Mouse (Mus musculus) lung, embryonic 15.5 days (tissue): Measurements from ENCODE around the gene Smdt1. TPM values are rescaled to one million over a fixed set of nuclear protein-coding genes. Genes with fewer than 3 reads are reported as not detected.

Experiments used
- ATAC-seq: fragments of 200-750 bp; cut with Nextera tagmentation; 2 replicates; pipeline ENCODE4 v1.8.0; 2017; ENCODE audit warnings: moderate number of reproducible peaks, borderline replicate concordance; ENCODE audit not compliant: low FRiP score, low TSS enrichment; ENCODE audit errors: extremely low read depth
- H3K27ac ChIP-seq: fragments of 300-500 bp; sonication (generic); 2 replicates; pipeline ENCODE4 v1.5.1; 2015; ENCODE audit warnings: moderate library complexity, mild to moderate bottlenecking, inconsistent platforms
- H3K27me3 ChIP-seq: fragments of 300-500 bp; sonication (generic); 2 replicates; pipeline ENCODE4 v1.6.1; 2015; ENCODE audit warnings: inconsistent platforms
- H3K36me3 ChIP-seq: fragments of 300-500 bp; sonication (generic); 2 replicates; pipeline ENCODE4 v1.6.1; 2015; ENCODE audit warnings: inconsistent platforms
- H3K4me1 ChIP-seq: fragments of 300-500 bp; sonication (generic); 2 replicates; pipeline ENCODE4 v1.6.1; 2015; ENCODE audit warnings: inconsistent platforms
- H3K4me2 ChIP-seq: fragments of 300-500 bp; sonication (generic); 2 replicates; pipeline ENCODE4 v1.6.1; 2015; ENCODE audit warnings: inconsistent platforms, mild to moderate bottlenecking, moderate library complexity
- H3K4me3 ChIP-seq: fragments of 300-500 bp; sonication (generic); 2 replicates; pipeline ENCODE4 v1.5.1; 2015; ENCODE audit warnings: mild to moderate bottlenecking, inconsistent platforms
- H3K9ac ChIP-seq: fragments of 300-500 bp; sonication (generic); 2 replicates; pipeline ENCODE4 v1.6.1; 2015; ENCODE audit warnings: inconsistent platforms
- H3K9me3 ChIP-seq: fragments of 300-500 bp; sonication (generic); 2 replicates; pipeline ENCODE4 v1.6.1; 2016; ENCODE audit warnings: inconsistent platforms
- WGBS: fragments of 180-500 bp; shearing (Covaris S2); methylation state at CpG from one replicate; pipeline ENCODE4 v1.1.7; 2015; 5-methylcytosine and 5-hydroxymethylcytosine counted together
- polyA plus RNA-seq: library from polyadenylated mRNA; unstranded; fragments of >200 nt; fragmentation: Nextera tagmentation; extraction: Ambion mirVana; gene quantifications from 2 replicates; pipeline ENCODE4 v1.2.1, GENCODE M21; 2015

Smdt1 gene
- polyA plus RNA-seq, 1 experiment from 2014 or later = 235 TPM

DNA sequence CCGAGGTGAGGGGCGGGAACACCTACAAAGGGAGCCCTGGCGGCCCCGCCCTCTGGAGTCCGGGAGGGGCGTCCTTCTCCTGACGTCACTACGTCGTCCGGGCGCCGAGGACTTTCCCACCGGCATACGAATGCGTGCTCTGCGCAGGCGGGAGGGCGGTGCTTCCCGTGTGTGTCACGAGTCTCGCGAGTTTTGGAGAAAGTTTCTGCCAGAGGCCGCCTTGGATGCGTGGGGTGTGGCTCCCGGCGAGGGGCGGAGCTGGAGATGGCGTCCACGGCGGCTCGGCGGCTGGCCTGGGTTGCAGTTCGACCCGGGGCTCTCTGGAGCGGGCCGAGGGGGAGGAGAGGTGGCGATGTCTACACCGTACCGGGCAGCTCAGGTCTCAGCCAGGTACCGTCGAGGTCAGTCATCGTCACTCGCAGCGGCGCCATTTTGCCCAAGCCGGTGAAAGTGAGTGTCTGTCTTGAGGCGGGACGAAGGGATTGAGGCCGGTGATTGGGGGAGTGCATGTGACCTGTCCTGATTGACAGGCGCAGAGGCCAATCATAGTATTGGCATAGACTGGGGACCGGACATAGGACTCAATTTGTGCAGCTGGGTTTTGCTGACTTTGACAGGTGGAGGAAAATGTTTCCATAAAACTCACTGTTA lies 7.2 kb downstream of the Smdt1 start:
- peak overlapping the region; percentile 88 for H3K27ac ChIP-seq
- H3K4me3 ChIP-seq = peak overlapping the region; percentile 82
- peaks cover 33% of the 10 kb centered on the region for H3K36me3 ChIP-seq
- WGBS = under 1% methylated on average over 51 of the region's 51 CpGs
- H3K9me3 ChIP-seq = no peaks in the 10 kb centered on the region
- no peaks in the 10 kb centered on the region for H3K27me3 ChIP-seq
- peak; percentile 97 for ATAC-seq
- peak overlapping the region; percentile 77 for H3K9ac ChIP-seq
- H3K4me2 ChIP-seq = peak overlapping the region; percentile 86
- H3K4me1 ChIP-seq = peaks cover 19% of the 10 kb centered on the region

DNA sequence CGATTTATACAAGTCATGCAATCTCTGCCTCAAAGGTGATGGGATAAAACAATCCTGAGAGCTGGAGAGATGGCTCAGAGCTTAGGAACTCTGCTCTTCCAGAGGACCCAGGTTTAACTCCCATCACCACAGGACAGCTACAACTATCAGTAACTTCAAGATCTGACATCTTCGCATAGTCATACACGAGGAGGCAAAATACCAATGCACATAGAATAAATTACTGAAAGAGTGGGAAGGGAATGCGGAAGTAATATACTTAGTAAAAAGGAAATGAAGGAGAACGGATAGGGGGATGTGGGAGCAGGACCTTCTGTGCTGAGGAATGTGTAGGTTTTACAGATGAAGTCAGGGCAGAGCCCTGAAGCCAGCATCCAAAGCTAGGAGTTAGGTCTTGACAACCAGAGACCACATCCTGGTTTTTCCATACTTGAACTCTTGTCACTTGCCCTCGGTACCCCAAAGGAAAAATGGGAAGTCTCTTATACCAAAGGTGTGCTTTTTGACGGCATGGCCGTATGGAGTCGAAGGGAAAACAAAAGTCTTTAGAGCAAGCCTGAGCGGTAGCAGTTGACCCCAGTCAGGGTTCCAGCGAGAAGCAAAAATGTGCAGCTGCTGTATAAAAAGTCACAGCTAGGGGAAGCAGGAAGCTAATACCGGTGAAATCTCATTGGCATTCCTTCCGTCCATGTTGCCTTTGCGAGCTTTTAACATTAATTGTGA lies 8.0 kb downstream of the Smdt1 start:
- WGBS = 46% methylated on average over 14 of the region's 14 CpGs
- ATAC-seq = no peak
- Histone ChIP-seq H3K4me3 (peak overlapping the region; percentile 82), H3K4me1 (peaks cover 15% of the 10 kb centered on the region), H3K4me2 (peak overlapping the region; percentile 86), H3K27ac (peak overlapping the region; percentile 51), H3K27me3 (no peaks in the 10 kb centered on the region), H3K9ac (peak overlapping the region; percentile 77), H3K9me3 (no peaks in the 10 kb centered on the region), H3K36me3 (peaks cover 33% of the 10 kb centered on the region)

DNA sequence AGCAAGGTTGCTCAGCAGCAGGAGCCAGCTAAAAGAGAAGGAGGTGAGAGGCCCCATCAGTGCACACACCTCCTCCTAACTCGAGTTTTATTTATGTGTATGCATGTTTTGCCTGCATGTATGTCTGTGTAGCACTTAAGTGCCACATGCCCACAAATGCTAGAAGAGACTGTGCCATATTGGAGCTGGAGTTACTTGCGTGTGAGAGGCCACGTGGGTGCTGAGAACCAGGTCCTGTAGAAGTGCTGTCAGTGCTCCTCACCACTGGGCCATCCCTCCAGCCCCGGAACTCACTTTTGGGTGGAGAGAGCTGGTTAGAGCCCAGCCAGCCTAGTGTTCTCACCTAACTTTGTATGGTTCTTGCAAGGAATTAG lies 8.5 kb downstream of the Smdt1 start:
- Histone ChIP-seq H3K4me2 (peak overlapping the region; percentile 86), H3K27ac (no peak overlapping the region), H3K27me3 (no peaks in the 10 kb centered on the region), H3K9me3 (no peaks in the 10 kb centered on the region), H3K36me3 (peaks cover 33% of the 10 kb centered on the region), H3K4me1 (peaks cover 15% of the 10 kb centered on the region), H3K4me3 (peak overlapping the region; percentile 82), H3K9ac (peak overlapping the region; percentile 77)
- 74% methylated on average over 4 of the region's 4 CpGs for WGBS
- no peak for ATAC-seq

DNA sequence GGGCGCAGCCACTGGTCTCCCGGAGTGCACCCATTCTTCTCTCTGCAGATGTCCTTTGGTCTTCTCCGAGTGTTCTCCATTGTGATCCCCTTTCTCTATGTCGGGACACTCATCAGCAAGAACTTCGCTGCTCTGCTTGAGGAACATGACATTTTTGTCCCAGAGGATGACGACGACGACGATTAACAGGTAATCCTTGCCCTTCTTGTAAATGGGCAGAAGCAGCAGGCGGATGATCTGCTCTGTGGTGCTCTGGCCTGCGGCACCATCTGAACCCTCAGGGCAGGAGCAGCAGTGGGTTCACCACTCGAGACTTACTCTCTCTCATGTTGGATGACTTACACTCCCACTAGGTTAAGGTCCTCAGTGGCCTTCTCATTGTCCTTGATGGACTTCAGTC lies 9.1 kb downstream of the Smdt1 start:
- Histone ChIP-seq H3K4me1 (peaks cover 17% of the 10 kb centered on the region), H3K4me2 (no peak overlapping the region), H3K4me3 (no peak overlapping the region), H3K36me3 (peaks cover 33% of the 10 kb centered on the region), H3K9ac (no peak overlapping the region), H3K27me3 (no peaks in the 10 kb centered on the region), H3K27ac (no peak overlapping the region), H3K9me3 (no peaks in the 10 kb centered on the region)
- ATAC-seq = no peak
- 93% methylated on average over 12 of the region's 12 CpGs for WGBS

DNA sequence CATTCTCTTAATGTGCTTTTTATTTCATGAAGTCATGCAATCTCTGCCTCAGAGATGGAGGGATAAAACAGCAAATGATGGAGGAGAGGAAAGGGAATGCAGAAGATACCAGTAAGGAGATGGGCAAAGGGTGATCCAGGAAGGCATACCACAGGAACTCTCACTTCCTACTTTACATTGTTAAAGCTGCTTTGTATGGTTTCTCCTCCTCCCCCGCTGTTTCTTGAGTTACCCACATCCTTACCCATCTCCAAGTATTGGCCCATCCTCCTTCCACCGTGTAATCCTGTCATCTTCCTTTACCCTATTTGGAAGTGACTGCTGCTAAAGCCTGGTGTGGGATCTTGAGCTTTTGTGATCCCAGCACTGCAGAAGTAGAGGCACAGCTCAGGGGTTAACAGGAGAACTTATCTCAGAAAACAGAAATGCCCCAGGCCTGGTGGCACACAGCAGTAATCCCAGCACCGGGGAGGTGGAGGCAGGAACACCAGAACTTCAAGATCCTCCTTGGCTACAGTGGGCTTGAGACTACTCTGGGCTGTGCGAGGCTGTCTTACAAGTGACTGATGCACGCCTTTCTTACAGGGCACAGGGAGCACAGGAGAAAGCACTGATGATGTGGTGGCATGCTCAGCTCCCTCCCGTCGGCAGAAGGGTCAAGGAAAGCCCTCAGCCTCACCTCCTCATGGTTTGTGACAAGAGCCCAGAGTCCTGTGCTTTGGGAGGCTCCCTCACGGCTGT lies 9.7 kb downstream of the Smdt1 start:
- Histone ChIP-seq H3K4me2 (no peak overlapping the region), H3K4me3 (no peak overlapping the region), H3K27ac (no peak overlapping the region), H3K27me3 (no peaks in the 10 kb centered on the region), H3K36me3 (peaks cover 33% of the 10 kb centered on the region), H3K4me1 (peaks cover 23% of the 10 kb centered on the region), H3K9ac (no peak overlapping the region), H3K9me3 (no peaks in the 10 kb centered on the region)
- WGBS = 85% methylated on average over 8 of the region's 8 CpGs
- ATAC-seq = no peak

DNA sequence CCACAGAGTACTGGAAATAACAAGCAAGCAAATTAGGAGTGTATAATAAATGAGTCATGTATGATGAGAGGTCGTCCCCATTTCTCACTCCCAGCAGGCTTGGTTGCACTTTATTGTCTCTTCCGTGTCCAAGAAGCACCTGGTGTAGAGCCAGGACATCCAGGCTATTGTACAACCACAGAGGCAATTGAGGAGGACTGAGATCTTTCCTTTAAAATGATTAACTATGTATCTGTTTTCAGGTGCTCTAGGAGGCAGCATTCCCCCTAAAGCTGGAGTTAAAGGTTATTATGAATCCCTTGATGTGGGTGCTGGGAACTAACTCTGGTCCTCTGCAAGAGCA lies 10.2 kb downstream of the Smdt1 start:
- Histone ChIP-seq H3K4me2 (no peak overlapping the region), H3K4me1 (peaks cover 23% of the 10 kb centered on the region), H3K27ac (no peak overlapping the region), H3K36me3 (peaks cover 33% of the 10 kb centered on the region), H3K4me3 (no peak overlapping the region), H3K9ac (no peak overlapping the region), H3K9me3 (no peaks in the 10 kb centered on the region), H3K27me3 (no peaks in the 10 kb centered on the region)
- ATAC-seq = no peak
- whole genome bisulfite sequencing = 86% methylated on average over 2 of the region's 2 CpGs

DNA sequence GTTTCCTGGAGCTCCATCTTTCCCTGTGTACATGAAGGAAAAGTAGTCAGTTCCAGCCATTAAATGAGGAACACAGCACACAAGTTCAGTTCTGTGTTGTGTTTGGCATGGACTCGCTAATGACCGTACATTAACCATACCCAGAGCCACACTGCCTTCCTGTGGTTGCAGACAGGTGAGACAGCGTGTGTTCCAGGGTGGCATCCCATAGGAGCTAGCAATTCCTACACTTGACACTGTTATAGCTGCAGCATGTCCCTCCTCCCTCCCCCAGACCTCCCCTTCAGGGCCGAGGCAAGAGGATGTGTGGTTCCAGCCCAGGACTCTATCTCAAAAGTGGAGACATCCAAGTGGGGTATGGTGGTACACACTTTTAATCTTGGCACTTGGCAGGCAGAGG lies 11.6 kb downstream of the Smdt1 start:
- Histone ChIP-seq H3K36me3 (peaks cover 33% of the 10 kb centered on the region), H3K27ac (no peak overlapping the region), H3K27me3 (no peaks in the 10 kb centered on the region), H3K9me3 (no peaks in the 10 kb centered on the region), H3K9ac (no peak overlapping the region), H3K4me2 (no peak overlapping the region), H3K4me3 (no peak overlapping the region), H3K4me1 (peaks cover 28% of the 10 kb centered on the region)
- 85% methylated on average over 4 of the region's 4 CpGs for WGBS
- ATAC-seq = no peak

DNA sequence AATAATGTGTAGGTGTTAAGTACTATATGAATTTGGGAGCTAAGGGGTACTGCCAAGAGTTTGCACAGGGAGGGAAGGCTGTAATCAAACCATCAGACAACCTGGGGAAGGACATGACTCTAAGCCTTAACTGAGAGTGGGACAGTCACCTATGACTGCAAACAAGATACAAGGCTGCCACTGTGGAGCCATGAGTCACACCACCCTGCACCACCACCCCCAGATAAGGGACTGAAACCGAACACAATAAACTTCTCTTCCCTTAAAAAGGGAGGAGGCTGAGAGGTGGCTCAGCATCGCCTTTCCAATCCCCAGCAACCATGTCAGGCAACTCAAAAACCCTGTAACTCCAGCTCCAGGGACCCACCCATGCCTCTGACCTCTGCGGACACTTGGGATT lies 12.7 kb downstream of the Smdt1 start:
- Histone ChIP-seq H3K4me1 (peaks cover 28% of the 10 kb centered on the region), H3K9ac (no peak overlapping the region), H3K27me3 (no peaks in the 10 kb centered on the region), H3K4me3 (no peak overlapping the region), H3K27ac (no peak overlapping the region), H3K36me3 (peaks cover 33% of the 10 kb centered on the region), H3K9me3 (no peaks in the 10 kb centered on the region), H3K4me2 (no peak overlapping the region)
- 83% methylated on average over 3 of the region's 3 CpGs for whole genome bisulfite sequencing
- no peak for ATAC-seq

DNA sequence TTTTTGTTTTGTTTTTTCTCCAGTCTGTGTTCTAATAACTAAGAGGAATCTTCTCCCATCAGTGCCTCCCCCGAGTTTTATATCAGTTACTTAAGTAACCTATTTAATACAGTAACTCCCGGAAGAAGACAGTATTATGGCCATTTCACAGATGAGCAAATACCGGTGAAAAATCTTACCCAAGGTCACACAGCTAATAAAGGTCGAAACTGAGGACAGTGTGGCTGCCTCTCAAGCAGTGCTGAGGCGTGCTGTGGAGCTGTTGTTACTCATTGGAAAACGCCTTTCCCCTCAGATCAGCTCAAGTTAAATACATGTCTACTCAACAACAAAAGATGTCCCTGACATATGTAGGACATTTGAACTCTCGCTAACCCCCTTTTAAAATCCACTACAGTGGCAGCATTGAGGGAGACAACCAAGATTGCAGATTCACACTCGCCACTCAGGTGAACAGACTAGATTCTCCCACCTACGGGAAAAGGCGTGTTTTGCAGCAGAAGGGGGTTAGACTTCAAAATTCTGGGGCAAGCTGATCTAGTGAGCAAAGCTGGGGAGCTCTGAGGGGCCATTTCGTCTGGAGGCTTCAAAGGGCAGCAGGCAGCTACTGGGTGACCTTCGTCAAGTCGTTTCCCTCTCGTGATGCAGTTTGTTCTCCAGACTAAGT lies 14.5 kb downstream of the Smdt1 start:
- peak overlapping the region; percentile 83 for H3K4me2 ChIP-seq
- peak overlapping the region; percentile 69 for H3K4me3 ChIP-seq
- no peaks in the 10 kb centered on the region for H3K9me3 ChIP-seq
- peaks cover 18% of the 10 kb centered on the region for H3K4me1 ChIP-seq
- peaks cover 27% of the 10 kb centered on the region for H3K36me3 ChIP-seq
- ATAC-seq = no peak
- 0 out of 2 replicates have a peak overlapping the region, but pooled peaks have one; percentile 33 for H3K27ac ChIP-seq
- no peaks in the 10 kb centered on the region for H3K27me3 ChIP-seq
- H3K9ac ChIP-seq = peak overlapping the region; percentile 87
- WGBS = 23% methylated on average over 14 of the region's 14 CpGs

DNA sequence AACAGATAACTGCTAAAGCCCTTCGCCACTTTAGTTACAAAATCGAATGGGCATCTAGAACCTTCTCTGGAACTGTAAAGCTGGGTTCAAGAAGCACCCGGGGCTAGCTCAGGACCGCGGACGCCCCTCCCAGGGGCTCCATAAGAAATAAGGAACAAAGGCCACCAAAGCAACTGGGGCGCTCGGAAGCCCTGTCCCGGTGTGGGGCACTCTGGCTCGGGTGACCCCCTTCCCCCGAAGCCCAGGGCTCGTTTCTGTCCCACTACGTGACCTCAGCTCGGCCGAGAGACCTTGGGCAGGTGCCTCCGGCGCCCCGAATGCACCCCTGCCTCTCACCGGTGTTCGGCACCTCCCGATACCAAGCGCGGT lies 15.0 kb downstream of the Smdt1 start:
- WGBS = under 1% methylated on average over 23 of the region's 23 CpGs
- Histone ChIP-seq H3K27ac (peak overlapping the region; percentile 33; the same call in 1 of the 2 replicates), H3K4me1 (peaks cover 21% of the 10 kb centered on the region), H3K27me3 (no peaks in the 10 kb centered on the region), H3K9ac (peak overlapping the region; percentile 87), H3K4me2 (peak overlapping the region; percentile 83), H3K9me3 (no peaks in the 10 kb centered on the region), H3K36me3 (peaks cover 22% of the 10 kb centered on the region), H3K4me3 (peak overlapping the region; percentile 69)
- 0 out of 2 replicates have a peak, but pooled peaks have one; percentile 29 for ATAC-seq

DNA sequence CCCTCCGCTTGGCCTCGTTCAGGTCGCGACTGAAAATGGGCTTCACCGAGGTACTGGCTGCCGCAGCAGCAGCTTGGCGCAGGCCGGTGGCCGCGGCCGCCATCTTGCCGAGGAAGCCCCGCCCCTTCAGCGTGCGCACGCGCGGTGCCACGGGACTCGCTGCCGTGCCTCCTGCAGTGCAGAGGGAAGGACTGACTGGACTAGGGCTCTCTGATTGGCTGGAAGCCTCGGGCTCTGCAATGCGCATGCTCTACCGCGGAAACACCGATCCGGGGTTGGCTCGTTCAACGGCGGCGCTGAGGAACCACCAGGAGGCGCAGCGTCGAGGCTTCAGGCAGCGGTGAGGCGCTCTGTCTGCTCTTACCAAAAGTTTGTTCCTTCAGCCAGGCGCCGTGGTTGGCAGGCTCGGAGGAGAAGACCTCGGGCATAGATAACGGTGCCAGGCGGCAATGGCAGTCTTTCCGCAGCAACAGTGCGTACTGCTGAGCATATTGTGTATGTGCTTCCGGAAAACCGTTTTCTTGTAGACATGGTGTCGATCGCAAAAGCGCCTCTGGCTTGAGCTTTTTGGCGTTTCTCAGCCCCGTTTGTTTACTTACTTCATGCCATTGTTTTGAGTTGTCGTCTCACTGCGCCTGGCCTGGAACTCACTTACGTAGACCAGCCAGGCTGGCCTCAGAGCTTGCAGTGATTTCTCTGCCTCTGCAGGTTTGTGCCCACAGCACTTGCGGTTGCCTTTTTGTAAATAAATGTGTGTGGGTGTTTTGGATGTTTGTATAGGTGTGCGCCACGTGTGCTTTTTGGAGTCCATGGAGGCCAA lies 15.6 kb downstream of the Smdt1 start, which contains the start of gene Ndufa6:
Gene Ndufa6 (minus strand): TSS at position 197 of the 820 bp plus-strand sequence.
- peak within 1 kb of the TSS; percentile 87 for H3K9ac ChIP-seq
- H3K27me3 ChIP-seq = no peaks in the 10 kb centered on the region
- peak within 1 kb of the TSS; percentile 69 for H3K4me3 ChIP-seq
- H3K4me1 ChIP-seq = peaks cover 25% of the 10 kb centered on the region
- peak within 1 kb of the TSS; percentile 95 for H3K27ac ChIP-seq
- 2% methylated on average over 57 of the region's 57 CpGs for WGBS
- peak; percentile 99 for ATAC-seq
- H3K36me3 ChIP-seq = peaks cover 16% of the 10 kb centered on the region
- peak within 1 kb of the TSS; percentile 83 for H3K4me2 ChIP-seq
- no peaks in the 10 kb centered on the region for H3K9me3 ChIP-seq
